Mouse (Mus musculus) CH12.LX (cell line): Measurements from ENCODE around the gene Gm20388. TPM values are rescaled to one million over a fixed set of nuclear protein-coding genes. Genes with fewer than 3 reads are reported as not detected.

ENCODE experiments used
- DNase-seq: peaks from one replicate; pipeline ENCODE4 v3.0.0-alpha.2; 2013; ENCODE audit errors: extremely low read depth
- H3K27ac ChIP-seq: 2 replicates; pipeline ENCODE4 v1.5.1; 2012; ENCODE audit warnings: low read depth, mild to moderate bottlenecking, control low read depth, moderate library complexity; ENCODE audit not compliant: insufficient read depth
- H3K27me3 ChIP-seq: replicated peaks from 2 replicates; pipeline ENCODE3; 2012; ENCODE audit warnings: inconsistent platforms
- H3K36me3 ChIP-seq, 2 experiments: replicated peaks in 1 of 2; 2 replicates each; pipeline versions ENCODE3 to v1.6.1; 2012; ENCODE audit warnings: inconsistent platforms in 1 of 2, low read length in 1 of 2, mild to moderate bottlenecking in 1 of 2, mixed read lengths in 1 of 2, moderate library complexity in 1 of 2; ENCODE audit not compliant: control insufficient read depth in 1 of 2, insufficient read depth in 1 of 2
- H3K4me1 ChIP-seq, 2 experiments: 2 replicates each; pipeline ENCODE4 v1.6.1; 2012; ENCODE audit warnings: inconsistent platforms in 1 of 2, moderate library complexity in 1 of 2; ENCODE audit not compliant: insufficient read depth in 2 of 2, control insufficient read depth in 1 of 2
- H3K4me2 ChIP-seq: 2 replicates; pipeline ENCODE4 v1.6.1; 2012; ENCODE audit warnings: low read depth, mild to moderate bottlenecking, control low read depth; ENCODE audit not compliant: poor library complexity, insufficient read depth, severe bottlenecking
- H3K4me3 ChIP-seq, 3 experiments: fragments of 150-350 bp in 1 of 3; sonication (generic) in 1 of 3; replicated peaks in 1 of 3; 2 replicates each; pipeline versions ENCODE3 to v1.5.1; 2011 to 2012; ENCODE audit warnings: low read depth in 2 of 3, low read length in 2 of 3, mild to moderate bottlenecking in 2 of 3, moderate library complexity in 2 of 3, control low read depth in 1 of 3, improper control_type of control experiment in 1 of 3, inconsistent platforms in 1 of 3, mixed read lengths in 1 of 3; ENCODE audit not compliant: poor library complexity in 1 of 3
- H3K79me2 ChIP-seq: replicated peaks from 2 replicates; pipeline ENCODE4 v1.6.1; 2012; ENCODE audit warnings: mild to moderate bottlenecking, moderate library complexity; ENCODE audit not compliant: control insufficient read depth, poor library complexity, insufficient read depth, severe bottlenecking; ENCODE audit errors: extremely low read depth
- H3K9ac ChIP-seq: 2 replicates; pipeline ENCODE4 v1.6.1; 2012; ENCODE audit warnings: low read depth, mild to moderate bottlenecking, control low read depth, moderate library complexity; ENCODE audit not compliant: insufficient read depth
- H3K9me3 ChIP-seq: replicated peaks from 2 replicates; pipeline ENCODE3; 2012; ENCODE audit warnings: low read length, inconsistent platforms, mixed read lengths
- BHLHE40 ChIP-seq: IDR thresholded peaks from 2 replicates; pipeline ENCODE4 v1.6.1; 2011; ENCODE audit warnings: mild to moderate bottlenecking, low read depth, low read length, improper control_type of control experiment
- CTCF ChIP-seq, 2 experiments: IDR thresholded peaks in 1 of 2; conservative IDR thresholded peaks in 1 of 2; 2 replicates each; pipeline ENCODE4 v1.5.1; 2011 to 2012; ENCODE audit warnings: low read depth in 2 of 2, low read length in 2 of 2, improper control_type of control experiment in 1 of 2, inconsistent platforms in 1 of 2, mild to moderate bottlenecking in 1 of 2, moderate library complexity in 1 of 2
- ELF1 ChIP-seq: IDR thresholded peaks from 2 replicates; pipeline ENCODE4 v1.6.1; 2014; ENCODE audit warnings: low read depth, mild to moderate bottlenecking, inconsistent platforms, low read length, improper control_type of control experiment
- HCFC1 ChIP-seq: IDR thresholded peaks from 2 replicates; pipeline ENCODE4 v1.6.1; 2012; ENCODE audit warnings: low read depth, mild to moderate bottlenecking, inconsistent platforms, low read length, improper control_type of control experiment
- IRF4 ChIP-seq: IDR thresholded peaks from 2 replicates; pipeline ENCODE4 v1.6.1; 2014; ENCODE audit warnings: low read depth, mild to moderate bottlenecking, inconsistent platforms, low read length, improper control_type of control experiment
- MAFK ChIP-seq: IDR thresholded peaks from 2 replicates; pipeline ENCODE4 v1.6.1; 2011; ENCODE audit warnings: low read length, improper control_type of control experiment; ENCODE audit not compliant: insufficient replicate concordance
- MAZ ChIP-seq: IDR thresholded peaks from 2 replicates; pipeline ENCODE4 v1.6.1; 2012; ENCODE audit warnings: low read depth, mild to moderate bottlenecking, inconsistent platforms, low read length, improper control_type of control experiment, moderate library complexity
- MYC ChIP-seq: IDR thresholded peaks from 2 replicates; pipeline ENCODE4 v1.6.1; 2011; ENCODE audit warnings: low read depth, mild to moderate bottlenecking, improper control_type of control experiment, low read length
- NRF1 ChIP-seq: IDR thresholded peaks from 2 replicates; pipeline ENCODE4 v1.6.1; 2014; ENCODE audit warnings: low read depth, mild to moderate bottlenecking, inconsistent platforms, low read length, improper control_type of control experiment, moderate library complexity
- PAX5 ChIP-seq: IDR thresholded peaks from 2 replicates; pipeline ENCODE4 v1.6.1; 2012; ENCODE audit warnings: low read length, inconsistent platforms, mixed read lengths
- RAD21 ChIP-seq: IDR thresholded peaks from 2 replicates; pipeline ENCODE4 v1.6.1; 2011; ENCODE audit warnings: low read depth, mild to moderate bottlenecking, low read length, improper control_type of control experiment, moderate library complexity
- SIN3A ChIP-seq: IDR thresholded peaks from 2 replicates; pipeline ENCODE4 v1.6.1; 2012; ENCODE audit warnings: low read length, improper control_type of control experiment, inconsistent platforms
- TBP ChIP-seq: conservative IDR thresholded peaks from 2 replicates; pipeline ENCODE4 v1.6.1; 2011; ENCODE audit warnings: low read depth, low read length, improper control_type of control experiment
- ZMIZ1 ChIP-seq: IDR thresholded peaks from 2 replicates; pipeline ENCODE4 v1.6.1; 2012; ENCODE audit warnings: low read depth, mild to moderate bottlenecking, inconsistent platforms, low read length, improper control_type of control experiment
- ZNF384 ChIP-seq: IDR thresholded peaks from 2 replicates; pipeline ENCODE4 v1.6.1; 2012; ENCODE audit warnings: low read depth, low read length, improper control_type of control experiment, inconsistent platforms
- dilution Hi-C: fragments of 300-500 bp; cut with MboI; formaldehyde crosslinking; loops from 2 replicates; pipeline ENCODE4 v1.14.3; 2020; ENCODE audit warnings: low sequenced_read_pairs; ENCODE audit not compliant: extremely low pct_unique_long_range_greater_than_20kb, extremely low pct_ligation_motif_present
- in situ Hi-C: fragments of 300-500 bp; cut with MboI; formaldehyde crosslinking; loops from 3 replicates; pipeline ENCODE4 v1.14.3; 2019; ENCODE audit warnings: low sequenced_read_pairs, low pct_ligation_motif_present, low pct_unique_long_range_greater_than_20kb, mixed read lengths
- polyA plus RNA-seq: library from polyadenylated mRNA; unstranded; fragments of >175 nt; gene quantifications from 2 replicates; pipeline ENCODE4 v1.2.1, GENCODE M21; 2012; ENCODE audit warnings: low read depth; ENCODE audit not compliant: insufficient read length
- total RNA-seq, 2 experiments: library from RNA; depleted of rRNA; stranded (reverse); fragments of 300-350 nt in 1 of 2; fragments of >200 nt in 1 of 2; gene quantifications; 2 replicates each; pipeline ENCODE4 v1.2.3; 2012 to 2014

The Gm20388 gene
- total and polyA plus RNA-seq, 3 experiments = 14.8 to 26.3 (median 22.2) TPM

GRCm38 (mm10) chr8:120344583-120344982 lies 433.9 kb downstream of the Gm20388 start:
- Histone ChIP-seq H3K9ac (no peak overlapping the region), H3K9me3 (peaks cover 6% of the 10 kb centered on the region), H3K4me1 (peaks cover 21 to 48% of the 10 kb centered on the region in 2 experiments), H3K79me2 (no peaks in the 10 kb centered on the region), H3K36me3 (peaks cover 0 to 6% of the 10 kb centered on the region in 2 experiments), H3K4me2 (no peak overlapping the region), H3K27ac (no peak overlapping the region), H3K4me3 (no peak overlapping the region), H3K27me3 (peaks cover 1% of the 10 kb centered on the region)
- in situ Hi-C loops = no loop called here
- dilution Hi-C loops = no loop called here
- TF ChIP-seq IRF4 (no peak), MAFK (no peak), PAX5 (no peak), MAZ (no peak), HCFC1 (no peak), SIN3A (no peak), ELF1 (no peak), CTCF (conservative IDR thresholded peaks at IDR 0.05 in 1 of 2, IDR thresholded peaks at IDR 0.05 in 1 of 2; ENCODE audit: low read depth in 2 of 2, low read length in 2 of 2) (no peak), NRF1 (no peak)
- DNase-seq = no peak

GRCm38 (mm10) chr8:120347734-120348341 lies 437.2 kb downstream of the Gm20388 start:
- H3K4me2 ChIP-seq = no peak overlapping the region
- H3K79me2 ChIP-seq = no peaks in the 10 kb centered on the region
- no peak overlapping the region for H3K9ac ChIP-seq
- H3K4me1 ChIP-seq = peaks cover 38 to 66% of the 10 kb centered on the region in 2 experiments
- peaks cover 0 to 6% of the 10 kb centered on the region in 2 experiments for H3K36me3 ChIP-seq
- DNase-seq = no peak
- no peak overlapping the region for H3K4me3 ChIP-seq
- dilution Hi-C loops = no loop called here
- no peak overlapping the region for H3K27ac ChIP-seq
- peaks cover 6% of the 10 kb centered on the region for H3K9me3 ChIP-seq
- peaks cover 1% of the 10 kb centered on the region for H3K27me3 ChIP-seq
- TF ChIP-seq MYC (no peak), ZNF384 (no peak), BHLHE40 (no peak), RAD21 (no peak), ZMIZ1 (no peak), TBP (no peak)
- TF ChIP-seq, all 38 proteins: peak for 0
- in situ Hi-C loops = no loop called here
